Mouse (Mus musculus) lung, postnatal 10 days (tissue): ENCODE results near the gene Dnm1l.
"Not testable (repeated sequence)": the region's sequence is repeated elsewhere in the genome, so short reads cannot be mapped to it uniquely, and the experiment has no call there.

Source experiments
- DNase-seq: peaks from one replicate; pipeline ENCODE4 v3.0.0; 2021

Dnm1l gene

DNA sequence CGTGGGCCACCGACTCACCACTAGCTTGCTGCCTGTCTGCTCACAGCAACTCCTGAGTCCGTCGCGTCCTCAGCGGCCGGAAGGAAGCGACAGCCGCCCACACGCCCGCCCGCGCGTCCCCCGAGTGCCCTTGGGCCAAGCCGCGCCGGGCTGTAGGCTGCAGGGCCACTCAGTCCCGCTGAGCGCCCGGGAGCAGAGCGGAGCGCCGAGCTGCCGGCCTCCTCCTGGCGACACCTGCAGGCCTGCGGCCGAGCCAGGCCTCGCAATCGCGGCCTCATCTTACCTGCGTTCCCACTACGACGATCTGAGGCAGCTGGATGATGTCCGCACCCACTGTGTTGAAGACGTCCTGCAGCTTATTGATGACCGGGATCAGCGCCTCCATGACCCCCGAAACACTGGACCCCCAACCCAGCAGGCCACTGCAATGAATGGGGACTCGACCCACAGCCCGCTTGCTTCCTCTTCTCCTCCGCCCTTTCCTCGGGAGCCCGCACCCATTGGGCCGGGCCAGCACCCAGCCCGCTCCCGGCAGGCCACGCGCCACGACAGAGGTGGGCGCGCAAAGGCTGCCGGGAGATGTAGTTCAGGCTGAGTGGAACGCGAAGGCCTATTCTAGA is at the start of gene Dnm1l:
TSS of gene Dnm1l (minus strand) at position 479 of the 620 bp plus-strand sequence.
- peak; percentile 95 for DNase-seq

DNA sequence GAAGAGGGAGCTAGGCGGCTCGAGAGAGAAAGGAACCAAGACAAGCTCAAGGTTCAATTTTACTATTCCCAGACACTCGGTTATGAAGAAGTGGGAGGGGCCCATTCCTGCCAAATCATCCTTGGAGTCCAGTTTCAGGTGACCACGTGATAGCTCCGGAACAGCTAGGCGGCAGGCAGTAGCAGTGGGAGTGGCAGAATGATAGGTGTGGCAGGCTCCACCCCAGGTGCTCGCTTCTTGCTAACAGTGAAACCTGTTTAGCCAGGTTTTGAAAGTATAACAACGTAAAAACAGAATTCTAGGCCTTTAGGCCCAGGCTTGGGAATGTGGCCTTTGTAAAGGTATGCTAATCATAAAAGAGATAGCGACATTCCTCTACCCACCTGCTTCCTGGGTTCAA is 8.5 kb upstream of the Dnm1l start:
- not testable (repeated sequence) for DNase-seq

DNA sequence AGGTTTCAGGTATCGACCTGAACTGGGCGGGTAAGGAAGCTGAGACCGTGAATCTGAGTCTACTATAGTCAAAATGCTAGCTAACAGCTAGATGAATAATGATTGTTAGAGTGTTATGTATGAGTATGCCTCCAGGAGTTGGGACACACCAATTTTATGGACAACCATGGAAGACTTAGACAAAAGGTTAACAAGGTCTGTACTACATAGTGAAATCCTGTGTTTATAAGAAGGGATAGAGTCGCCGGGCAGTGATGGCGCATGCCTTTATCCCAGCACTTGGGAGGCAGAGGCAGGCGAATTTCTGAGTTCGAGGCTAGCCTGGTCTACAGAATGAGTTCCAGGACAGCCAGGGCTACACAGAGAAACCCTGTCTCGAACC is 333 bp upstream of the Dnm1l start:
- DNase-seq: not testable (repeated sequence)

DNA sequence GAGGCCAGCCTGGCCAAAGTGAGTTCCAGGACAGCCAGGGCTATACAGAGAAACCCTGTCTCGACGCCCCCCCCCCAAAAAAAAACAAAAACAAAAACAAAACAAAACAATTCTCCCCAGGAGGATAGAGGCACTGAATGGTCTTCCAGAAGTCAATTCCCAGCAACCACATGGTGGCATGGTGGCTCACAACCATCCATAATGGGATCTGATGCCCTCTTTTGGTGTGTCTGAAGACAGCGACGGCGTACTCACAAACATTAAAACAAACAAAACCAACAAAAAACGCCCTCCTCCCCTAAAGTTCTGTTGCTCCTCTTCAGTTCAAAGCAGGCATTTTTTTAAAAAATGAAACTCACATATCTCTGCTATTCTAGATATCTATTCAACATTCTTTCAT is 851 bp downstream of the Dnm1l start:
- DNase-seq: peak; percentile 3

DNA sequence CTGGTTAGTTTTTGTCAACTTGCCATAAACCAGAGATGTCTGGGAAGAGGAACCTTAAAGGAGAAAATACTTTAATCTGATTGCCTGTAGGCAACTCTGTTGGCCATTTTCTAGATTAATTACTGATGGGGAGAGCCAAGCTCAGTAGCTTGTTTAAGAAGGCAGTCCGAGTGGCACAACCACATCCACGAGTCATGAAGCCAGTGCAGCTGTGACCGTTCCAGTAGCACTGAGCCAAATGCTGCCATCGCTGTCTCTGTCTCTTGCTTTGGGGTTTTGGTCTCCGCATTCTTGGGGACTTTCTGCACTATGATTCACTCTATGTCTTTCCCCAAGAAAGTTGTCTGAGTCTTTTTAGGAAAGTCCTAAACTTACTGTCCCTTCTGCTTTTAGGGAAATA is 12.3 kb downstream of the Dnm1l start:
- no peak for DNase-seq

DNA sequence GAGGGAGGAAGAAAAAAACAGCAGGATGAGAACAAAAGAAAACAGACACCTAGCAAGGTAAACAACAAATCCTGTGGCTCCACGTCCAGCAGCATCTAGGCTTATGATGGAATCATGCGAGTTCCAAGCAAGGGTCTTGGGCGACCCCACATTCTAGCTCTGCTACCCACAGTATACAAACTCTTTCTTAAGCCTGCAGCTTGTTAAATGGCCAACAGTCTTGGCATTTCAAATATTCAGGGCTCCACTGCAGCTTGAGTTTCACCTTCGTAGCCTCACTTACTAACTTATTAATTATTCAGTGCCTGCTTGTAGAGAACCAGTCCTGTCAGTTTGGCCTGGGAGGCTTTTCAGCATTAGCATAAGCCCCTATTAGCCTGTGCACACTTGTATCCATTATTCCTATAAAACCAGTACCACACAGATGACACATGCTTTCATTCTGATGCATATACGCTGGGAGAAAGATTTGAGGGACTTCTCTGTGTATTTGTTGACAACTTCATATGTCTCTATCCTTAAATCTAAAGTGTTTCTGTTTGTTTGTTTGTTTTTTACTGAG is 32.9 kb downstream of the Dnm1l start:
- no peak for DNase-seq

DNA sequence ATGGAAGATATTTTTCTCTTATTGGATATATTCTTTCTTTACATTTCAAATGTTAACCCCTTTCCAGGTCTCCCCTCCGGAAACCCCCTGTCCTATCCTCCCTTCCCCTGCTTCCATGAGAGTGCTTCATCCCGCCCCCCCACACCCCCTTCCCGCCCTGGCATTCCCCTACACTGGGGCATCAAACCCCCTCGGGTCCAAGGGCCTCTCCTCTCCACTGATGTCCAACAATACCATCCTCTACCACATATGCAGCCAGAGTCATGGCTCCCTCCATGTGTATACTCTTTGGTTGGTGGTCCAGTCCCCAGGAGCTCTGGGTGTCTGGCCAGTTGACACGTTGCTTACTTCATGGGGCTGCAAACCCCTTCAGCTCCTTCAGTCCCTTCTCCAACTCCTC is 47.4 kb downstream of the Dnm1l start:
- DNase-seq: no peak

GRCm38 (mm10) chr16:16303888-16304287 is 54.9 kb downstream of the Dnm1l start:
- no peak for DNase-seq

DNA sequence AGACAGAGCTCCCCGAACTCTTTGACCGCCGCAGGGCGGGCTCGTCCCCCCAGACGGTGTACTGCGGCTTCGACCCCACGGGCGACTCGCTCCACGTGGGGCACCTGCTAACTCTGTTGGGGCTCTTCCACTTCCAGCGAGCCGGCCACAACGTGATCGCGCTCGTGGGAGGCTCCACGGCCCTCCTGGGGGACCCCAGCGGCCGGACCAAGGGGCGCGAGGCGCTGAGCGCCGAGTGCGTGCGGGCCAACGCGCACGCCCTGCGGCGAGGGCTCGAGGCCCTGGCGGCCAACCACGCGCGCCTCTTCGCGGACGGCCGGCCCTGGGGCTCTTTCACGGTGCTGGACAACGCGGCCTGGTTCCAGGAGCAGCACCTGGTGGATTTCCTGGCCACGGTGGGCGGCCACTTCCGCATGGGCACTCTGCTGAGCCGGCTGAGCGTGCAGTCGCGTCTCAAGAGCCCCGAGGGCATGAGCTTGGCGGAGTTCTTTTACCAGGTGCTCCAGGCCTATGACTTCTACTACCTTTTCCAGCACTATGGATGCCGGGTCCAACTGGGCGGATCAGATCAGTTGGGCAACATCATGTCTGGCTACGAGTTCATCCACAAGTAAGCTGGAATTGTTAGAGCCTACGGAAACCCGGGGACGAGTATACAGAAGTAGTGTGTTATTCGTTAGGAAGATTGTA is 55.5 kb downstream of the Dnm1l start:
- peak; percentile 43 for DNase-seq

GRCm38 (mm10) chr16:16302369-16303137 is 56.2 kb downstream of the Dnm1l start, which contains the start of gene Yars2:
Yars2 (plus strand) TSS chr16:16302965.
- DNase-seq: peak; percentile 94

DNA sequence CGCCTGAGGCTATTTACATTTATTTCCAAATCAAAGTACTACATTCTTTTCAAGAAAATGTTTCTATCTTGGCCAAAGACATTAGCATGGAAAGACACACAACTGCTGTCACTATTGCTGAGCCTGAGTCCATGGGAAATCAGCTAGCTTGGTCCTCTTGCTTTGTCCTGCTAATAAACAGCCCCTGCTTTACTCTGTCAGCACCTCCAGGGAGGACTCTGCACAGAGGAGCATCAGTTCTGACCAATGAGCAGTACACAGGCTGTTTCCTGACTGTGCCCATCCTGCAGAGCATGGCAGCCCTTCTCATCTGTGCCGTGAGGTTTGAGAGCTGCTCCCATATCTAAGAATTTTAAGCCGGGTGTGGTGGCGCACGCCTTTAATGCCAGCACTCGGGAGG is 85.0 kb downstream of the Dnm1l start:
- no peak for DNase-seq

DNA sequence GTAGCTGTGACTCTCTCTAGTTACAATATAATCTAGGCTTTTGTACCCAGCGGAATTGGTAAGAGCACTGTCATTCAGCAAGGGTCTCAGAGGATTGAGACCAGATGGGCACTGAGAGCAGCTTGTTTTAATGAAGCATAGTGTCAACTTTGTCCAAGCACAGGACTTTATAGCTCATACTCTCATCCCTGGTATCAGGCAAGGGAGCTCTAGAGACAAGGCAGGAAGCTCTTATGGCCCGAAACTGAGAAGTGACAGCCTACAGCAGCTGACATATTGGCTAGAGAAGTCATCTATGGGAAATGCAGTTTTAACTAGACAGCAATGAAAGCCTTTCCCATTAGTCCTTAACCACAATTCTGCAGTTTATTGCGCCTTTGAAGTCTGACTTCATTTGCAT is 85.8 kb downstream of the Dnm1l start:
- DNase-seq: no peak

- peak; percentile 22 for DNase-seq
Measured at GRCm38 (mm10) chr16:16262436-16262835, 96.3 kb downstream of the Dnm1l start.
